Mouse (Mus musculus): ENCODE results near the gene Arhgap22. TPM values are rescaled to one million over a fixed set of nuclear protein-coding genes. Genes with fewer than 3 reads are reported as not detected.

The Arhgap22 gene
- polyA plus RNA-seq, 1 experiment from 2014 or later, result 2.6 TPM

GRCm38 (mm10) chr14:33216343-33217208 lies 2.8 kb downstream of the Arhgap22 start:
- Histone ChIP-seq H3K36me3 (replicated peaks; ENCODE audit: control insufficient read depth, insufficient read depth, low read depth, low read length) (no peaks in the 10 kb centered on the region), H3K4me1 (ENCODE audit: control insufficient read depth, insufficient read depth, low read length) (no peaks in the 10 kb centered on the region), H3K4me2 (ENCODE audit: low read depth, low read length) (no peak overlapping the region), H3K27ac (replicated peaks; ENCODE audit: low read depth, low read length) (no peak overlapping the region), H3K4me3 (ENCODE audit: low read depth, low read length) (no peak overlapping the region), H3K9ac (replicated peaks; ENCODE audit: low read length) (no peak overlapping the region), H3K9me3 (replicated peaks; ENCODE audit: control insufficient read depth, low read length) (no peaks in the 10 kb centered on the region), H3K27me3 (ENCODE audit: control insufficient read depth, insufficient read depth, low read length) (no peaks in the 10 kb centered on the region; the same call in 1 of the 2 replicates)
- DNase-seq (ENCODE audit: low spot score) (no peak), ATAC-seq (replicated peaks; ENCODE audit: insufficient number of reproducible peaks, low FRiP score, low TSS enrichment, low read depth) (no peak)
- 86% methylated on average over 19 of the region's 19 CpGs for WGBS

GRCm38 (mm10) chr14:33225235-33225634 lies 11.4 kb downstream of the Arhgap22 start:
- Histone ChIP-seq H3K4me2 (ENCODE audit: low read depth, low read length) (no peak overlapping the region), H3K27me3 (ENCODE audit: control insufficient read depth, insufficient read depth, low read length) (no peaks in the 10 kb centered on the region), H3K9ac (replicated peaks; ENCODE audit: low read length) (no peak overlapping the region), H3K36me3 (replicated peaks; ENCODE audit: control insufficient read depth, insufficient read depth, low read depth, low read length) (no peaks in the 10 kb centered on the region), H3K27ac (replicated peaks; ENCODE audit: low read depth, low read length) (no peak overlapping the region), H3K9me3 (replicated peaks; ENCODE audit: control insufficient read depth, low read length) (no peaks in the 10 kb centered on the region), H3K4me3 (ENCODE audit: low read depth, low read length) (no peak overlapping the region), H3K4me1 (ENCODE audit: control insufficient read depth, insufficient read depth, low read length) (no peaks in the 10 kb centered on the region)
- WGBS, result 88% methylated on average over 4 of the region's 4 CpGs
- DNase-seq (ENCODE audit: low spot score), result no peak
- ATAC-seq (replicated peaks; ENCODE audit: insufficient number of reproducible peaks, low FRiP score, low TSS enrichment, low read depth), result no peak

- no peak overlapping the region for H3K27ac ChIP-seq (replicated peaks; ENCODE audit: low read depth, low read length)
- H3K4me1 ChIP-seq (ENCODE audit: control insufficient read depth, insufficient read depth, low read length), result no peaks in the 10 kb centered on the region
- no peaks in the 10 kb centered on the region for H3K36me3 ChIP-seq (replicated peaks; ENCODE audit: control insufficient read depth, insufficient read depth, low read depth, low read length)
- H3K9ac ChIP-seq (replicated peaks; ENCODE audit: low read length), result no peak overlapping the region
- no peaks in the 10 kb centered on the region for H3K9me3 ChIP-seq (replicated peaks; ENCODE audit: control insufficient read depth, low read length)
- no peaks in the 10 kb centered on the region for H3K27me3 ChIP-seq (ENCODE audit: control insufficient read depth, insufficient read depth, low read length)
- DNase-seq (ENCODE audit: low spot score) (no peak), ATAC-seq (replicated peaks; ENCODE audit: insufficient number of reproducible peaks, low FRiP score, low TSS enrichment, low read depth) (no peak)
- no peak overlapping the region for H3K4me3 ChIP-seq (ENCODE audit: low read depth, low read length)
- 85% methylated on average over 4 of the region's 4 CpGs for WGBS
- no peak overlapping the region for H3K4me2 ChIP-seq (ENCODE audit: low read depth, low read length)
These were observed 16.8 kb downstream of the Arhgap22 start for GRCm38 (mm10) chr14:33230672-33231071.

- Histone ChIP-seq H3K36me3 (replicated peaks; ENCODE audit: control insufficient read depth, insufficient read depth, low read depth, low read length) (no peaks in the 10 kb centered on the region), H3K9me3 (replicated peaks; ENCODE audit: control insufficient read depth, low read length) (no peaks in the 10 kb centered on the region), H3K27me3 (ENCODE audit: control insufficient read depth, insufficient read depth, low read length) (no peaks in the 10 kb centered on the region), H3K4me3 (ENCODE audit: low read depth, low read length) (no peak overlapping the region), H3K9ac (replicated peaks; ENCODE audit: low read length) (no peak overlapping the region), H3K27ac (replicated peaks; ENCODE audit: low read depth, low read length) (no peak overlapping the region), H3K4me2 (ENCODE audit: low read depth, low read length) (no peak overlapping the region), H3K4me1 (ENCODE audit: control insufficient read depth, insufficient read depth, low read length) (no peaks in the 10 kb centered on the region)
- DNase-seq (ENCODE audit: low spot score) (no peak), ATAC-seq (replicated peaks; ENCODE audit: insufficient number of reproducible peaks, low FRiP score, low TSS enrichment, low read depth) (no peak)
- 90% methylated on average over 3 of the region's 3 CpGs for WGBS
These were observed 17.5 kb downstream of the Arhgap22 start for GRCm38 (mm10) chr14:33231311-33231710.

GRCm38 (mm10) chr14:33232048-33232447 lies 18.2 kb downstream of the Arhgap22 start:
- Histone ChIP-seq H3K27ac (replicated peaks; ENCODE audit: low read depth, low read length) (no peak overlapping the region), H3K9me3 (replicated peaks; ENCODE audit: control insufficient read depth, low read length) (no peaks in the 10 kb centered on the region), H3K4me1 (ENCODE audit: control insufficient read depth, insufficient read depth, low read length) (no peaks in the 10 kb centered on the region), H3K9ac (replicated peaks; ENCODE audit: low read length) (no peak overlapping the region), H3K4me2 (ENCODE audit: low read depth, low read length) (no peak overlapping the region), H3K36me3 (replicated peaks; ENCODE audit: control insufficient read depth, insufficient read depth, low read depth, low read length) (no peaks in the 10 kb centered on the region), H3K4me3 (ENCODE audit: low read depth, low read length) (no peak overlapping the region), H3K27me3 (ENCODE audit: control insufficient read depth, insufficient read depth, low read length) (no peaks in the 10 kb centered on the region)
- ATAC-seq (replicated peaks; ENCODE audit: insufficient number of reproducible peaks, low FRiP score, low TSS enrichment, low read depth) (no peak), DNase-seq (ENCODE audit: low spot score) (no peak)
- 78% methylated on average over 5 of the region's 5 CpGs for WGBS

- H3K9me3 ChIP-seq (replicated peaks; ENCODE audit: control insufficient read depth, low read length), result no peaks in the 10 kb centered on the region
- H3K4me3 ChIP-seq (ENCODE audit: low read depth, low read length), result no peak overlapping the region
- no peaks in the 10 kb centered on the region for H3K4me1 ChIP-seq (ENCODE audit: control insufficient read depth, insufficient read depth, low read length)
- DNase-seq (ENCODE audit: low spot score) (peak; percentile 13), ATAC-seq (replicated peaks; ENCODE audit: insufficient number of reproducible peaks, low FRiP score, low TSS enrichment, low read depth) (no peak)
- no peak overlapping the region for H3K9ac ChIP-seq (replicated peaks; ENCODE audit: low read length)
- H3K27ac ChIP-seq (replicated peaks; ENCODE audit: low read depth, low read length), result no peak overlapping the region
- H3K27me3 ChIP-seq (ENCODE audit: control insufficient read depth, insufficient read depth, low read length), result no peaks in the 10 kb centered on the region
- no peak overlapping the region for H3K4me2 ChIP-seq (ENCODE audit: low read depth, low read length)
- no peaks in the 10 kb centered on the region for H3K36me3 ChIP-seq (replicated peaks; ENCODE audit: control insufficient read depth, insufficient read depth, low read depth, low read length)
- 56% methylated on average over 6 of the region's 6 CpGs for WGBS
These were observed 21.8 kb downstream of the Arhgap22 start for GRCm38 (mm10) chr14:33235661-33236060.

GRCm38 (mm10) chr14:33240400-33240799 lies 26.6 kb downstream of the Arhgap22 start:
- Histone ChIP-seq H3K4me1 (ENCODE audit: control insufficient read depth, insufficient read depth, low read length) (no peaks in the 10 kb centered on the region), H3K4me2 (ENCODE audit: low read depth, low read length) (no peak overlapping the region), H3K4me3 (ENCODE audit: low read depth, low read length) (no peak overlapping the region), H3K9me3 (replicated peaks; ENCODE audit: control insufficient read depth, low read length) (no peaks in the 10 kb centered on the region), H3K27me3 (ENCODE audit: control insufficient read depth, insufficient read depth, low read length) (no peaks in the 10 kb centered on the region), H3K36me3 (replicated peaks; ENCODE audit: control insufficient read depth, insufficient read depth, low read depth, low read length) (no peaks in the 10 kb centered on the region), H3K27ac (replicated peaks; ENCODE audit: low read depth, low read length) (no peak overlapping the region), H3K9ac (replicated peaks; ENCODE audit: low read length) (no peak overlapping the region)
- DNase-seq (ENCODE audit: low spot score) (no peak), ATAC-seq (replicated peaks; ENCODE audit: insufficient number of reproducible peaks, low FRiP score, low TSS enrichment, low read depth) (no peak)
- 78% methylated on average over 2 of the region's 2 CpGs for whole genome bisulfite sequencing

- ATAC-seq (replicated peaks; ENCODE audit: insufficient number of reproducible peaks, low FRiP score, low TSS enrichment, low read depth) (no peak), DNase-seq (ENCODE audit: low spot score) (no peak)
- Histone ChIP-seq H3K4me3 (ENCODE audit: low read depth, low read length) (no peak overlapping the region), H3K4me2 (ENCODE audit: low read depth, low read length) (no peak overlapping the region), H3K36me3 (replicated peaks; ENCODE audit: control insufficient read depth, insufficient read depth, low read depth, low read length) (no peaks in the 10 kb centered on the region), H3K9ac (replicated peaks; ENCODE audit: low read length) (no peak overlapping the region), H3K4me1 (ENCODE audit: control insufficient read depth, insufficient read depth, low read length) (no peaks in the 10 kb centered on the region), H3K9me3 (replicated peaks; ENCODE audit: control insufficient read depth, low read length) (no peaks in the 10 kb centered on the region), H3K27me3 (ENCODE audit: control insufficient read depth, insufficient read depth, low read length) (no peaks in the 10 kb centered on the region), H3K27ac (replicated peaks; ENCODE audit: low read depth, low read length) (no peak overlapping the region)
- WGBS, result 55% methylated on average over 2 of the region's 2 CpGs
These were observed 29.4 kb downstream of the Arhgap22 start for GRCm38 (mm10) chr14:33243261-33243660.

Data from embryonic facial prominence, embryonic 11.5 days (tissue).